Mouse (Mus musculus): ENCODE data around the gene Ifrd1. TPM values are rescaled to one million over a fixed set of nuclear protein-coding genes. Genes with fewer than 3 reads are reported as not detected.

Gene Ifrd1
- total and polyA plus RNA-seq, 2 experiments from 2014 or later, result 47.0 to 117 TPM

- no peak for DNase-seq (ENCODE audit: low spot score)
- Histone ChIP-seq H3K4me2 (ENCODE audit: low read depth, low read length) (no peak overlapping the region), H3K9me3 (replicated peaks; ENCODE audit: control insufficient read depth, low read length) (no peaks in the 10 kb centered on the region), H3K36me3 (replicated peaks; ENCODE audit: control insufficient read depth, insufficient read depth, low read length) (no peaks in the 10 kb centered on the region), H3K27ac (ENCODE audit: low read depth) (no peak overlapping the region), H3K4me3 (ENCODE audit: low read depth, low read length) (no peak overlapping the region), H3K27me3 (ENCODE audit: control insufficient read depth, insufficient read depth, low read length) (no peaks in the 10 kb centered on the region), H3K4me1 (ENCODE audit: control insufficient read depth, insufficient read depth) (no peaks in the 10 kb centered on the region), H3K9ac (replicated peaks; ENCODE audit: low read depth, low read length) (no peak overlapping the region)
- WGBS, result 59% methylated on average over 4 of the region's 4 CpGs
- TF ChIP-seq CTCF (IDR thresholded peaks at IDR 0.05; ENCODE audit: low read depth), result no peak
- TF ChIP-seq EP300 (IDR thresholded peaks at IDR 0.05; ENCODE audit: low read depth), result no peak
- ATAC-seq (ENCODE audit: insufficient read depth, low read depth), result no peak
These were observed 25.0 kb upstream of the Ifrd1 start for GRCm38 (mm10) chr12:40273339-40273738.

DNA sequence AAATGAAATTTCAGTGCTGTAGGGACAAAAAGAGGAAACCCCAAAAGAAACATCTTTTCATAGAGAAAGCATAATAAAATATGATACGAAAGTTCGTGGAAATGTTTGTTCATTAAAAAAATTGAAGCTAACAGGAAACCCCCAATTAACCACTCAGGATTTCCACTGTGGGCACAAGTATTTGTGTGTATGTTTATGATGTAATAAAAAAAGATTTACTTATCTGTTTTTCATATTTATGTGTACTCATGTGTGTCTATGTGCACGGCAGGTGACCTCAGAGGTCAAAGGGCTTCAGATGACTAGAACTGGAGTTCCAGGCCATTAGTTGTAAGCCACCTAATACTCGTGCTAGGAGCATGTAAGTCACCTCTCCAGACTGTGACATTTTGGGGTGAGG, 24.4 kb upstream of the Ifrd1 start:
- no peaks in the 10 kb centered on the region for H3K27me3 ChIP-seq (ENCODE audit: control insufficient read depth, insufficient read depth, low read length)
- H3K4me1 ChIP-seq (ENCODE audit: control insufficient read depth, insufficient read depth), result no peaks in the 10 kb centered on the region
- no peaks in the 10 kb centered on the region for H3K36me3 ChIP-seq (replicated peaks; ENCODE audit: control insufficient read depth, insufficient read depth, low read length)
- no peak overlapping the region for H3K4me2 ChIP-seq (ENCODE audit: low read depth, low read length)
- no peak overlapping the region for H3K4me3 ChIP-seq (ENCODE audit: low read depth, low read length)
- H3K9me3 ChIP-seq (replicated peaks; ENCODE audit: control insufficient read depth, low read length), result no peaks in the 10 kb centered on the region
- ATAC-seq (ENCODE audit: insufficient read depth, low read depth) (no peak), DNase-seq (ENCODE audit: low spot score) (no peak)
- TF ChIP-seq CTCF (IDR thresholded peaks at IDR 0.05; ENCODE audit: low read depth), result no peak
- no peak for TF ChIP-seq EP300 (IDR thresholded peaks at IDR 0.05; ENCODE audit: low read depth)
- no peak overlapping the region for H3K27ac ChIP-seq (ENCODE audit: low read depth)
- WGBS, result 80% methylated on average over 4 of the region's 4 CpGs
- no peak overlapping the region for H3K9ac ChIP-seq (replicated peaks; ENCODE audit: low read depth, low read length)

DNA sequence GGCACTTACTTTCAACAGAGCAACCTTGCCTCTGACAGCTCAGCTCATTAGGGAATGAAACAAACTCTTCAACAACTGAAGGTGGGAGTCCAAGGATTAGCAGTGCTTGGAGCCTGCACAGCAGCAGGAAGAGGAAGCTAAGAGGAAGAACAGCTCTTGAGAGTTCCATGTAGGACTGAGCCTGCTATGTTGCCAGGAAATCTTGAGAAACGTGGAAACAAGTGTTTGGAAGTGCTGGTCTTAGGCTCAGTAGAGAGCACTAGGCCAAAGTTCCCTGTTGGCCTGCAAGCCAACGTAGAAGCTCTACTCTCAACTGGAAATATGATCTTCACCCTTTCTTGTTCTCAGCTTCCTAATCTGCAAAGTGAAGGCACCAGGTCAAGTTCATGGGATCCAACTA, 20.0 kb upstream of the Ifrd1 start:
- Histone ChIP-seq H3K27ac (ENCODE audit: low read depth) (no peak overlapping the region), H3K4me1 (ENCODE audit: control insufficient read depth, insufficient read depth) (no peaks in the 10 kb centered on the region), H3K4me2 (ENCODE audit: low read depth, low read length) (no peak overlapping the region), H3K9ac (replicated peaks; ENCODE audit: low read depth, low read length) (no peak overlapping the region), H3K36me3 (replicated peaks; ENCODE audit: control insufficient read depth, insufficient read depth, low read length) (no peaks in the 10 kb centered on the region), H3K9me3 (replicated peaks; ENCODE audit: control insufficient read depth, low read length) (no peaks in the 10 kb centered on the region), H3K4me3 (ENCODE audit: low read depth, low read length) (no peak overlapping the region), H3K27me3 (ENCODE audit: control insufficient read depth, insufficient read depth, low read length) (no peaks in the 10 kb centered on the region)
- ATAC-seq (ENCODE audit: insufficient read depth, low read depth) (no peak), DNase-seq (ENCODE audit: low spot score) (no peak)
- TF ChIP-seq CTCF (IDR thresholded peaks at IDR 0.05; ENCODE audit: low read depth), result no peak
- no peak for TF ChIP-seq EP300 (IDR thresholded peaks at IDR 0.05; ENCODE audit: low read depth)
- WGBS, result 70% methylated on average over 2 of the region's 2 CpGs

DNA sequence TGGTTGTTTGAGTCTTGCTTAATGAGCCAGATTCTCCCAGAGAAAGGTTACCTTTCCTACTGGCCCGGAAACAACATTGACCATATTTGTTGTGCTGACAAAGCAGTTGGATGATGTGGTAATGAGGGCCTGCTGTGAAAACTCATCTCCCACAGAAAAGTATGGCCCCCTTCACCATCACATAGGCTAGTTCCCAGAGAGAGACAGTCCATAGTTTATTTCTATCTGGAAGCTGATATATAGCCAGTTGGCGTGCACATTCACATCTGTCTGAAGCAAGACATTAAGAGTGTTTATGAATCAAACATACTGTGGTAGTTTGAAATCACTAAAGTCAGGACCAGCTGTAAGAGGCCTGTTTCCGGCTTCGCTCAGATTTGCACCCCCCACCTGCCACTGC, 15.4 kb upstream of the Ifrd1 start:
- no peak overlapping the region for H3K27ac ChIP-seq (ENCODE audit: low read depth)
- no peaks in the 10 kb centered on the region for H3K36me3 ChIP-seq (replicated peaks; ENCODE audit: control insufficient read depth, insufficient read depth, low read length)
- no peak overlapping the region for H3K9ac ChIP-seq (replicated peaks; ENCODE audit: low read depth, low read length)
- no peaks in the 10 kb centered on the region for H3K4me1 ChIP-seq (ENCODE audit: control insufficient read depth, insufficient read depth)
- no peak for ATAC-seq (ENCODE audit: insufficient read depth, low read depth)
- no peak overlapping the region for H3K4me2 ChIP-seq (ENCODE audit: low read depth, low read length)
- no peaks in the 10 kb centered on the region for H3K27me3 ChIP-seq (ENCODE audit: control insufficient read depth, insufficient read depth, low read length)
- DNase-seq (ENCODE audit: low spot score), result no peak
- no peaks in the 10 kb centered on the region for H3K9me3 ChIP-seq (replicated peaks; ENCODE audit: control insufficient read depth, low read length)
- WGBS, result 92% methylated on average over 4 of the region's 4 CpGs
- no peak overlapping the region for H3K4me3 ChIP-seq (ENCODE audit: low read depth, low read length)
- no peak for TF ChIP-seq CTCF (IDR thresholded peaks at IDR 0.05; ENCODE audit: low read depth)
- no peak for TF ChIP-seq EP300 (IDR thresholded peaks at IDR 0.05; ENCODE audit: low read depth)

GRCm38 (mm10) chr12:40263006-40263405, 14.7 kb upstream of the Ifrd1 start:
- no peak overlapping the region for H3K4me3 ChIP-seq (ENCODE audit: low read depth, low read length)
- H3K4me1 ChIP-seq (ENCODE audit: control insufficient read depth, insufficient read depth), result no peaks in the 10 kb centered on the region
- ATAC-seq (ENCODE audit: insufficient read depth, low read depth) (no peak), DNase-seq (ENCODE audit: low spot score) (no peak)
- H3K36me3 ChIP-seq (replicated peaks; ENCODE audit: control insufficient read depth, insufficient read depth, low read length), result no peaks in the 10 kb centered on the region
- H3K4me2 ChIP-seq (ENCODE audit: low read depth, low read length), result no peak overlapping the region
- H3K9me3 ChIP-seq (replicated peaks; ENCODE audit: control insufficient read depth, low read length), result no peaks in the 10 kb centered on the region
- no peaks in the 10 kb centered on the region for H3K27me3 ChIP-seq (ENCODE audit: control insufficient read depth, insufficient read depth, low read length)
- WGBS, result 92% methylated on average over 6 of the region's 6 CpGs
- no peak overlapping the region for H3K27ac ChIP-seq (ENCODE audit: low read depth)
- no peak overlapping the region for H3K9ac ChIP-seq (replicated peaks; ENCODE audit: low read depth, low read length)
- TF ChIP-seq CTCF (IDR thresholded peaks at IDR 0.05; ENCODE audit: low read depth) (no peak), EP300 (IDR thresholded peaks at IDR 0.05; ENCODE audit: low read depth) (no peak)

GRCm38 (mm10) chr12:40258462-40259000, 10.2 kb upstream of the Ifrd1 start:
- Histone ChIP-seq H3K27me3 (ENCODE audit: control insufficient read depth, insufficient read depth, low read length) (no peaks in the 10 kb centered on the region), H3K27ac (ENCODE audit: low read depth) (no peak overlapping the region), H3K4me1 (ENCODE audit: control insufficient read depth, insufficient read depth) (0 out of 2 replicates have a peak, but pooled peaks cover 4% of the 10 kb centered on the region), H3K9me3 (replicated peaks; ENCODE audit: control insufficient read depth, low read length) (no peaks in the 10 kb centered on the region), H3K4me2 (ENCODE audit: low read depth, low read length) (no peak overlapping the region), H3K36me3 (replicated peaks; ENCODE audit: control insufficient read depth, insufficient read depth, low read length) (no peaks in the 10 kb centered on the region), H3K9ac (replicated peaks; ENCODE audit: low read depth, low read length) (no peak overlapping the region), H3K4me3 (ENCODE audit: low read depth, low read length) (no peak overlapping the region)
- 82% methylated on average over 6 of the region's 6 CpGs for WGBS
- TF ChIP-seq CTCF (IDR thresholded peaks at IDR 0.05; ENCODE audit: low read depth), result no peak
- no peak for TF ChIP-seq EP300 (IDR thresholded peaks at IDR 0.05; ENCODE audit: low read depth)
- DNase-seq (ENCODE audit: low spot score), result no peak
- ATAC-seq (ENCODE audit: insufficient read depth, low read depth), result no peak
